Mouse (Mus musculus) liver, adult (tissue): Measurements from ENCODE around the gene Gatd1.

Experiments used
- GATA4 ChIP-seq: IDR thresholded peaks from 2 replicates; pipeline ENCODE4 v1.6.1; 2014; ENCODE audit warnings: mild to moderate bottlenecking, low read length; ENCODE audit not compliant: insufficient replicate concordance

Gatd1 gene

GRCm38 (mm10) chr7:141447110-141447991 is 33.4 kb upstream of the Gatd1 start, which contains the start of gene Rplp2:
Gene Rplp2 (plus strand): TSS chr7:141447370.
- TF ChIP-seq GATA4, result peak; percentile 15; the same call in 1 of the 2 replicates

GRCm38 (mm10) chr7:141443828-141444237 is 29.9 kb upstream of the Gatd1 start, which contains the start of gene Pidd1:
Gene Pidd1 (minus strand): TSS chr7:141444025.
- TF ChIP-seq GATA4, result no peak

- no peak for TF ChIP-seq GATA4
These were observed 29.3 kb upstream of the Gatd1 start for GRCm38 (mm10) chr7:141443081-141443821.

- TF ChIP-seq GATA4, result no peak
These were observed 28.3 kb upstream of the Gatd1 start for GRCm38 (mm10) chr7:141442199-141442598.

GRCm38 (mm10) chr7:141441460-141441859 is 27.5 kb upstream of the Gatd1 start:
- TF ChIP-seq GATA4, result no peak

GRCm38 (mm10) chr7:141440613-141441012 is 26.7 kb upstream of the Gatd1 start:
- no peak for TF ChIP-seq GATA4

GRCm38 (mm10) chr7:141439811-141440210 is 25.9 kb upstream of the Gatd1 start:
- no peak for TF ChIP-seq GATA4

- no peak for TF ChIP-seq GATA4
These were observed 25.3 kb upstream of the Gatd1 start for GRCm38 (mm10) chr7:141439140-141439679.

GRCm38 (mm10) chr7:141438201-141438968 is 24.4 kb upstream of the Gatd1 start:
- TF ChIP-seq GATA4, result no peak

- TF ChIP-seq GATA4, result peak; percentile 84; the same call in 1 of the 2 replicates
These were observed 23.5 kb upstream of the Gatd1 start, which contains the start of gene Slc25a22 for GRCm38 (mm10) chr7:141437178-141438120. Gene Slc25a22 (minus strand): TSS chr7:141437892.

- no peak for TF ChIP-seq GATA4
These were observed 22.6 kb upstream of the Gatd1 start for GRCm38 (mm10) chr7:141436523-141436892.

- TF ChIP-seq GATA4, result no peak
These were observed 22.1 kb upstream of the Gatd1 start for GRCm38 (mm10) chr7:141435856-141436522.
